ENCODE assay signal across 9 mouse cellular contexts in genomic region chr16:97804680-97805547, GRCm38 (mm10). TPM values are rescaled to one million over a fixed set of nuclear protein-coding genes. Genes with fewer than 3 reads are reported as not detected.
A peak's percentile ranks its signal among the peaks of the same experiment; 100 is the strongest.
DNase-seq lines count a peak whose midpoint lies in the region; ATAC-seq and TF ChIP-seq lines count a peak whose summit lies in the region.
"Had no signal": no experiment of that assay in that cellular context is flagged by ENCODE, and none has a peak within 500 bp of the region (broad histone marks: within the 10 kb centered on the region; RNA-seq: fewer than 3 reads in every experiment).

No protein-coding gene starts in this region.

- H3K27ac ChIP-seq in kidney, adult 2 months (ENCODE audit: insufficient read depth, low read depth, low read length) = no peak overlapping the region
- no peak overlapping the region for H3K27ac ChIP-seq in limb, embryonic 11.5 days (replicated peaks; ENCODE audit: low read depth, low read length)
- H3K27ac ChIP-seq in neural tube, embryonic 14.5 days (ENCODE audit: low read depth, low read length) = no peak overlapping the region
- H3K27ac ChIP-seq: embryonic facial prominence, embryonic 13.5 days had no signal

- TF ChIP-seq CTCF in kidney, adult 2 months (conservative IDR thresholded peaks at IDR 0.05; ENCODE audit: insufficient read depth, insufficient read length, low read depth, low read length) = peak; percentile 81

- no peaks in the 10 kb centered on the region; the same call in 1 of the 2 replicates for H3K36me3 ChIP-seq in kidney, adult 2 months (ENCODE audit: control insufficient read depth, insufficient read depth, low read length)
- peaks cover 14% of the 10 kb centered on the region; the same call in 1 of the 2 replicates for H3K36me3 ChIP-seq in limb, embryonic 11.5 days (ENCODE audit: control insufficient read depth, insufficient read depth, low read length)
- peaks cover 51% of the 10 kb centered on the region for H3K36me3 ChIP-seq in neural tube, embryonic 14.5 days (ENCODE audit: control insufficient read depth, insufficient read depth, low read length)

- no peak overlapping the region for H3K9ac ChIP-seq in limb, embryonic 11.5 days (ENCODE audit: low read length)
- H3K9ac ChIP-seq in neural tube, embryonic 14.5 days (replicated peaks; ENCODE audit: low read depth, low read length) = no peak overlapping the region
- H3K9ac ChIP-seq: embryonic facial prominence, embryonic 13.5 days had no signal

- H3K27me3 ChIP-seq in kidney, adult 2 months (replicated peaks; ENCODE audit: control insufficient read depth, insufficient read depth, low read length) = no peaks in the 10 kb centered on the region
- H3K27me3 ChIP-seq in limb, embryonic 11.5 days (ENCODE audit: control insufficient read depth, insufficient read depth, low read length) = no peaks in the 10 kb centered on the region
- H3K27me3 ChIP-seq in neural tube, embryonic 14.5 days (ENCODE audit: control insufficient read depth, insufficient read depth, low read length) = no peaks in the 10 kb centered on the region
- H3K27me3 ChIP-seq: embryonic facial prominence, embryonic 13.5 days had no signal

- no peaks in the 10 kb centered on the region for H3K4me1 ChIP-seq in kidney, adult 2 months (ENCODE audit: control insufficient read depth, insufficient read depth, low read length)
- H3K4me1 ChIP-seq in limb, embryonic 11.5 days (ENCODE audit: control insufficient read depth, insufficient read depth, low read length) = no peaks in the 10 kb centered on the region
- H3K4me1 ChIP-seq in neural tube, embryonic 14.5 days (ENCODE audit: control insufficient read depth, insufficient read depth, low read length) = no peaks in the 10 kb centered on the region
- H3K4me1 ChIP-seq: embryonic facial prominence, embryonic 13.5 days had no signal

- DNase-seq in 3134 (ENCODE audit: extremely low read depth, insufficient read length, low spot score) (peak; percentile 18), ZHBTc4 (ENCODE audit: low read depth, low spot score) (peak; percentile 75)
- peak; percentile 82 for DNase-seq in cerebellum, postnatal 36 days
- DNase-seq in gastrocnemius, adult 18-20 months (ENCODE audit: low spot score) = peak; percentile 74
- peak; percentile 86 for DNase-seq in kidney, adult 2 months
- peak; percentile 71 for DNase-seq in limb, embryonic 11.5 days (ENCODE audit: low spot score)
- DNase-seq in testis, postnatal 10 days (ENCODE audit: low spot score) = peak; percentile 92

- no peak overlapping the region for H3K4me2 ChIP-seq in limb, embryonic 11.5 days (ENCODE audit: low read depth, severe bottlenecking)
- no peak overlapping the region for H3K4me2 ChIP-seq in neural tube, embryonic 14.5 days (ENCODE audit: low read depth, low read length)
- H3K4me2 ChIP-seq: embryonic facial prominence, embryonic 13.5 days had no signal

- no peak overlapping the region for H3K4me3 ChIP-seq in kidney, adult 2 months (ENCODE audit: insufficient read depth, low read depth, low read length)
- H3K4me3 ChIP-seq in limb, embryonic 11.5 days (ENCODE audit: low read depth, low read length) = no peak overlapping the region
- no peak overlapping the region for H3K4me3 ChIP-seq in neural tube, embryonic 14.5 days (ENCODE audit: low read depth, low read length)
- H3K4me3 ChIP-seq: embryonic facial prominence, embryonic 13.5 days had no signal

- H3K9me3 ChIP-seq in limb, embryonic 11.5 days (ENCODE audit: control insufficient read depth, low read length) = no peaks in the 10 kb centered on the region
- H3K9me3 ChIP-seq in neural tube, embryonic 14.5 days (ENCODE audit: control insufficient read depth, low read length) = no peaks in the 10 kb centered on the region
- H3K9me3 ChIP-seq: embryonic facial prominence, embryonic 13.5 days had no signal

- 71% methylated on average over 7 of the region's 7 CpGs for WGBS in kidney, adult 2 months
- WGBS in limb, embryonic 11.5 days = 76% methylated on average over 7 of the region's 7 CpGs
- 74% methylated on average over 7 of the region's 7 CpGs for WGBS in neural tube, embryonic 14.5 days

- no peak for ATAC-seq in limb, embryonic 11.5 days (ENCODE audit: insufficient number of reproducible peaks, low FRiP score, low TSS enrichment, low read depth)
- peak; percentile 56; the same call in 1 of the 2 replicates for ATAC-seq in neural tube, embryonic 14.5 days (ENCODE audit: low read depth)

- TF ChIP-seq POLR2A in kidney, adult 2 months (IDR thresholded peaks at IDR 0.05; ENCODE audit: low read depth, low read length) = no peak

RNA-seq across cellular contexts. Expression of gene Ripk4, which starts 41.3 kb away (rescaled TPM):
- not detected for total RNA-seq in gastrocnemius, adult 18-20 months (2021)
- polyA plus RNA-seq in kidney, adult 2 months (2012; rRNA removed) = 12.8 and 14.4 TPM in 2 replicates
- 3.8 and 4.0 TPM in 2 replicates for polyA plus RNA-seq in limb, embryonic 11.5 days (2014; fragmentation: Nextera tagmentation; extraction: Ambion mirVana)
- polyA plus RNA-seq in neural tube, embryonic 14.5 days (2014; fragmentation: Nextera tagmentation; extraction: Ambion mirVana) = 0.31 and 0.33 TPM in 2 replicates

RNA-seq across cellular contexts. Expression of gene Prdm15, which starts 46.7 kb away (rescaled TPM):
- 1 to 10 TPM; 6.4 to 7.4 TPM for total RNA-seq in gastrocnemius, adult 18-20 months (2021)
- polyA plus RNA-seq in kidney, adult 2 months (2012; rRNA removed) = 5.6 and 7.3 TPM in 2 replicates
- 13.2 and 14.2 TPM in 2 replicates for polyA plus RNA-seq in limb, embryonic 11.5 days (2014; fragmentation: Nextera tagmentation; extraction: Ambion mirVana)
- 10.3 and 11.8 TPM in 2 replicates for polyA plus RNA-seq in neural tube, embryonic 14.5 days (2014; fragmentation: Nextera tagmentation; extraction: Ambion mirVana)

Comparison
In these comparisons a context has a peak if more than half of its experiments do, and no peak if none do; other contexts are left out.
1. DNase-seq: peak in every context shown above with its lines; median percentile 92 in testis, postnatal 10 days; 86 in kidney, adult 2 months; 82 in cerebellum, postnatal 36 days; 75 in ZHBTc4; 74 in gastrocnemius, adult 18-20 months; 71 in limb, embryonic 11.5 days; 18 in 3134.